Mouse (Mus musculus) embryonic facial prominence, embryonic 13.5 days (tissue): ENCODE data around the gene Hist1h2bb. TPM values are rescaled to one million over a fixed set of nuclear protein-coding genes. Genes with fewer than 3 reads are reported as not detected.

Source experiments
- ATAC-seq: fragments of 200-750 bp; cut with Nextera tagmentation; 2 replicates; pipeline ENCODE4 v1.8.0; 2017; ENCODE audit warnings: low read depth; ENCODE audit not compliant: insufficient number of reproducible peaks, insufficient read depth, low FRiP score, low TSS enrichment
- H3K27ac ChIP-seq: fragments of 300-500 bp; sonication (generic); 2 replicates; pipeline ENCODE4 v1.5.1; 2015; ENCODE audit warnings: moderate library complexity, mild to moderate bottlenecking, inconsistent platforms
- H3K27me3 ChIP-seq: fragments of 300-500 bp; sonication (generic); 2 replicates; pipeline ENCODE4 v1.6.1; 2015; ENCODE audit warnings: mild to moderate bottlenecking, inconsistent platforms
- H3K36me3 ChIP-seq: fragments of 300-500 bp; sonication (generic); 2 replicates; pipeline ENCODE4 v1.6.1; 2015; ENCODE audit warnings: mild to moderate bottlenecking, inconsistent platforms
- H3K4me1 ChIP-seq: fragments of 300-500 bp; sonication (generic); 2 replicates; pipeline ENCODE4 v1.6.1; 2015; ENCODE audit warnings: inconsistent platforms
- H3K4me2 ChIP-seq: fragments of 300-500 bp; sonication (generic); 2 replicates; pipeline ENCODE4 v1.6.1; 2015; ENCODE audit warnings: moderate library complexity, mild to moderate bottlenecking, inconsistent platforms
- H3K4me3 ChIP-seq: fragments of 300-500 bp; sonication (generic); 2 replicates; pipeline ENCODE4 v1.5.1; 2015; ENCODE audit warnings: mild to moderate bottlenecking, inconsistent platforms
- H3K9ac ChIP-seq: fragments of 300-500 bp; sonication (generic); 2 replicates; pipeline ENCODE4 v1.6.1; 2015; ENCODE audit warnings: mild to moderate bottlenecking, inconsistent platforms
- H3K9me3 ChIP-seq: fragments of 300-500 bp; sonication (generic); 2 replicates; pipeline ENCODE4 v1.6.1; 2016; ENCODE audit warnings: inconsistent platforms
- whole genome bisulfite sequencing: fragments of 180-500 bp; shearing (Covaris S2); methylation state at CpG from one replicate; pipeline ENCODE4 v1.1.7; 2015; ENCODE audit warnings: mixed read lengths; 5-methylcytosine and 5-hydroxymethylcytosine counted together
- polyA plus RNA-seq: library from polyadenylated mRNA; unstranded; fragments of >200 nt; fragmentation: Nextera tagmentation; extraction: Ambion mirVana; gene quantifications from 2 replicates; pipeline ENCODE4 v1.2.1, GENCODE M21; 2015

The Hist1h2bb gene
- polyA plus RNA-seq, 1 experiment from 2014 or later: 4.2 TPM

- Histone ChIP-seq H3K4me2 (no peak overlapping the region), H3K4me1 (no peaks in the 10 kb centered on the region), H3K27me3 (no peaks in the 10 kb centered on the region), H3K36me3 (no peaks in the 10 kb centered on the region), H3K9ac (no peak overlapping the region), H3K4me3 (no peak overlapping the region), H3K27ac (no peak overlapping the region), H3K9me3 (no peaks in the 10 kb centered on the region)
- WGBS: 94% methylated on average over 5 of the region's 5 CpGs
- no peak for ATAC-seq
Observed at GRCm38 (mm10) chr13:23729706-23730105, 16.8 kb upstream of the Hist1h2bb start.

GRCm38 (mm10) chr13:23730479-23730878, 16.1 kb upstream of the Hist1h2bb start:
- Histone ChIP-seq H3K27me3 (no peaks in the 10 kb centered on the region), H3K36me3 (no peaks in the 10 kb centered on the region), H3K4me2 (no peak overlapping the region), H3K9ac (no peak overlapping the region), H3K9me3 (no peaks in the 10 kb centered on the region), H3K27ac (no peak overlapping the region), H3K4me3 (no peak overlapping the region), H3K4me1 (no peaks in the 10 kb centered on the region)
- no peak for ATAC-seq
- WGBS: 50% methylated on average over 8 of the region's 8 CpGs

DNA sequence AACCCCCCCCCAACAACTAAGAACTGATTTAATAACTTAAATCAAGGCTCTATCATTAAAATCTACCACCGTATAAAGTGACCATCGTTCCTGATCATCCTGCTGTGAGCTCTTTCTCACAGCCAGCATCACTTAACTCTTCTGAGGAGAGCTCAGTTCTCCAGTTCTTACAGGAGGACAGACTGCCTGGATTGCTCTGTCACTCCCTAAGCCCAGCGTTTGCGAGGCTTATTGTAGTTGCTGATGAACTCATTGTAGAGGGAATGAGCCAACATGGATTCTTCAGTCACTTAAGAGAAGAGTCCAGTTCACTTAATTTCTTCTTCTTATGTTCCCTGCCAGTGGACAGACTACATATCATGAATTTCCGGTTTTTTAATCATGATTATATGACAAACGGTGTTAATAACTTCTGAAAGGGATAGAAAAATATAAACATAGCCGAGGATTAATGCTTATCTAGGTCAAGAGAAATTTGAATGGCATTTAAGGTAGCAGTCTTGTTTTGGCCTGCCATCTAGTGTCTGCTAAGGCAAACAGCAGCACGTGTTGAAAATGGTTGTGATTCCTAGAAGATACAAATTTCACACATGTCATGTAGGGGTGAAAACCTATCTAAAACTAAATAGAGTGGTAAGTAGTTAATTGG, 14.3 kb upstream of the Hist1h2bb start:
- no peak overlapping the region for H3K27ac ChIP-seq
- H3K4me2 ChIP-seq: no peak overlapping the region
- H3K9me3 ChIP-seq: no peaks in the 10 kb centered on the region
- WGBS: 24% methylated on average over 8 of the region's 8 CpGs
- no peak for ATAC-seq
- no peaks in the 10 kb centered on the region for H3K36me3 ChIP-seq
- no peak overlapping the region for H3K4me3 ChIP-seq
- no peaks in the 10 kb centered on the region for H3K27me3 ChIP-seq
- no peaks in the 10 kb centered on the region for H3K4me1 ChIP-seq
- H3K9ac ChIP-seq: no peak overlapping the region

DNA sequence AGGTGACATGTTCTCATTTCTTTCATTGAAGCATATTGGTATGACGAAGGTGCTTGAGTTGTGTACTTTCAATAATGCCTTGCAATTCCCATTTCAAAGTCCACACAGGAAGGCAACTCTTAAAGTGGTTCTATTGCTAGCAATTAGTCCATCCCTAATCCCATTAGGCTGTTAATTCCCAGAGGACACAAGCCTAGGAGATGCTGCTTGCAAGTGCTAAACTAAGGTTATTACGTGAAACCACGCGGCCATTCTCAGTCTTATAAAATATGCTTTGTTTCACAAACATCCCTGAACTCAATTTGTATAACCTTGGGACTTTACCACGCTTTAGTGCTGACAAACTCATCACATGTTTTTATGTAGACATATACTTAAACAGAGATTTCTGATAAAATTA, 9.4 kb upstream of the Hist1h2bb start:
- no peaks in the 10 kb centered on the region for H3K27me3 ChIP-seq
- H3K4me1 ChIP-seq: peaks cover 5% of the 10 kb centered on the region; the same call in 1 of the 2 replicates
- no peak overlapping the region for H3K9ac ChIP-seq
- no peak overlapping the region for H3K27ac ChIP-seq
- no peak overlapping the region for H3K4me3 ChIP-seq
- no peaks in the 10 kb centered on the region for H3K9me3 ChIP-seq
- no peaks in the 10 kb centered on the region for H3K36me3 ChIP-seq
- H3K4me2 ChIP-seq: no peak overlapping the region
- no peak for ATAC-seq
- 82% methylated on average over 5 of the region's 5 CpGs for WGBS

DNA sequence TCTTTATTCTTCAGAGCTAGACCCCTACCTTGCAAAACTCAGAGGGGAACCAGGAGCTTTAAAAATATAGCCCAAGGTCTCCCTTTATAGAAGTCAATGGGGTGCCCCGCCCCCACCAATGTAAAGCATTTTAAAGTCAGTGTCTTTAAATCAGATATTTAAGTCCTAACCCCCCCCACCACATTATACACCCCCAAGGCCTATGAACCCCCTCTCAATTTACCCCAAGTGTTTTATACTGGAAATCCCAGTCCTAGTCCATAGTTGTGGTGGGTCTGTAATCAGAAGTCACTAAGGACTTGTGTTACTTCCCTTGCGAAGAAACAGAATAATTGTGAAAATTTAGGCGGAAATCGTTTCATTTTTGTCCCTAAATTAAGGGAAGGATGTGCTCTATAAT, 8.5 kb upstream of the Hist1h2bb start:
- WGBS: 20% methylated on average over 4 of the region's 4 CpGs
- Histone ChIP-seq H3K27ac (peak overlapping the region; percentile 99), H3K9ac (peak overlapping the region; percentile 89), H3K27me3 (no peaks in the 10 kb centered on the region), H3K4me2 (peak overlapping the region; percentile 97), H3K4me1 (peaks cover 5% of the 10 kb centered on the region; the same call in 1 of the 2 replicates), H3K9me3 (no peaks in the 10 kb centered on the region), H3K4me3 (peak overlapping the region; percentile 65), H3K36me3 (no peaks in the 10 kb centered on the region)
- no peak for ATAC-seq

GRCm38 (mm10) chr13:23738677-23739068, 7.9 kb upstream of the Hist1h2bb start, which contains the start of gene Hist1h1c:
Hist1h1c (plus strand) TSS chr13:23738808.
- Histone ChIP-seq H3K36me3 (no peaks in the 10 kb centered on the region), H3K4me2 (peak within 1 kb of the TSS; percentile 97), H3K27ac (peak within 1 kb of the TSS; percentile 99), H3K9me3 (no peaks in the 10 kb centered on the region), H3K4me3 (peak within 1 kb of the TSS; percentile 65), H3K9ac (peak within 1 kb of the TSS; percentile 89), H3K4me1 (peaks cover 9% of the 10 kb centered on the region; the same call in 1 of the 2 replicates), H3K27me3 (no peaks in the 10 kb centered on the region)
- WGBS: under 1% methylated on average over 38 of the region's 38 CpGs
- peak; percentile 92 for ATAC-seq

- no peaks in the 10 kb centered on the region for H3K27me3 ChIP-seq
- peak overlapping the region; percentile 97 for H3K4me2 ChIP-seq
- H3K9ac ChIP-seq: peak overlapping the region; percentile 89
- H3K4me1 ChIP-seq: peaks cover 13% of the 10 kb centered on the region
- H3K4me3 ChIP-seq: peak overlapping the region; percentile 65
- no peaks in the 10 kb centered on the region for H3K9me3 ChIP-seq
- under 1% methylated on average over 39 of the region's 39 CpGs for WGBS
- H3K27ac ChIP-seq: peak overlapping the region; percentile 99
- ATAC-seq: peak; percentile 84
- no peaks in the 10 kb centered on the region for H3K36me3 ChIP-seq
Observed at GRCm38 (mm10) chr13:23739069-23739921, 7.2 kb upstream of the Hist1h2bb start.

DNA sequence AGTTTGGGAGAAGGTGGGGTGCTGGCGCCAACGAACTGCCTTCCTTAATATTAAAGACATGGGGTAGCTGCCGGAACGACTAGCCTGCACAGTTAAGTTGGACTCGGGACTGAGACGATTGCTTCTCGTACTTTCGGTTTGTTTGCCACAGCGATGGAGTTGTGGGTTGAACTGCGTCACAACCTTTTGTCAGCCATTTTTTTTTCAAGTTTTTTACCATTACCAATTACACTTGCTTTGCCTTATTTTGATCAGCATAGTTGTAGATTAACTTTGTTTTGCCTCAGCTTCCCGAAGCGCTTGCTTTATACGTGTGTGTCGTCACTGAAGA, 6.6 kb upstream of the Hist1h2bb start:
- 1% methylated on average over 14 of the region's 14 CpGs for WGBS
- Histone ChIP-seq H3K4me3 (peak overlapping the region; percentile 65), H3K4me2 (peak overlapping the region; percentile 97), H3K9ac (peak overlapping the region; percentile 89), H3K9me3 (no peaks in the 10 kb centered on the region), H3K27me3 (no peaks in the 10 kb centered on the region), H3K36me3 (no peaks in the 10 kb centered on the region), H3K4me1 (peaks cover 17% of the 10 kb centered on the region), H3K27ac (peak overlapping the region; percentile 99)
- ATAC-seq: no peak; the same call in 1 of the 2 replicates

GRCm38 (mm10) chr13:23740256-23740840, 6.2 kb upstream of the Hist1h2bb start:
- peak overlapping the region; percentile 99 for H3K27ac ChIP-seq
- peak overlapping the region; percentile 97 for H3K4me2 ChIP-seq
- peak overlapping the region; percentile 89 for H3K9ac ChIP-seq
- no peak for ATAC-seq
- no peaks in the 10 kb centered on the region for H3K36me3 ChIP-seq
- no peaks in the 10 kb centered on the region for H3K27me3 ChIP-seq
- 25% methylated on average over 13 of the region's 13 CpGs for WGBS
- H3K9me3 ChIP-seq: no peaks in the 10 kb centered on the region
- peak overlapping the region; percentile 65 for H3K4me3 ChIP-seq
- peaks cover 17% of the 10 kb centered on the region for H3K4me1 ChIP-seq

GRCm38 (mm10) chr13:23740910-23741309, 5.6 kb upstream of the Hist1h2bb start:
- 47% methylated on average over 5 of the region's 5 CpGs for WGBS
- peak overlapping the region; percentile 97 for H3K4me2 ChIP-seq
- no peak overlapping the region for H3K9ac ChIP-seq
- H3K4me1 ChIP-seq: peaks cover 17% of the 10 kb centered on the region
- no peaks in the 10 kb centered on the region for H3K27me3 ChIP-seq
- no peak for ATAC-seq
- H3K36me3 ChIP-seq: no peaks in the 10 kb centered on the region
- H3K4me3 ChIP-seq: peak overlapping the region; percentile 65; the same call in 1 of the 2 replicates
- H3K9me3 ChIP-seq: no peaks in the 10 kb centered on the region
- H3K27ac ChIP-seq: peak overlapping the region; percentile 99

GRCm38 (mm10) chr13:23742007-23742406, 4.5 kb upstream of the Hist1h2bb start:
- no peaks in the 10 kb centered on the region for H3K36me3 ChIP-seq

More at GRCm38 (mm10) chr13:23742007-23742406, 4.5 kb upstream of the Hist1h2bb start:
- Histone ChIP-seq H3K9ac (no peak overlapping the region), H3K4me1 (peaks cover 18% of the 10 kb centered on the region), H3K9me3 (no peaks in the 10 kb centered on the region), H3K4me2 (no peak overlapping the region), H3K4me3 (no peak overlapping the region), H3K27me3 (no peaks in the 10 kb centered on the region), H3K27ac (no peak overlapping the region)
- ATAC-seq: no peak
